Mouse (Mus musculus): ENCODE measurements around the gene Isoc2a. TPM values are rescaled to one million over a fixed set of nuclear protein-coding genes. Genes with fewer than 3 reads are reported as not detected.
A peak's percentile ranks its signal among the peaks of the same experiment; 100 is the strongest.

Gene Isoc2a
- polyA plus RNA-seq, 1 experiment from 2014 or later: 0.53 TPM

DNA sequence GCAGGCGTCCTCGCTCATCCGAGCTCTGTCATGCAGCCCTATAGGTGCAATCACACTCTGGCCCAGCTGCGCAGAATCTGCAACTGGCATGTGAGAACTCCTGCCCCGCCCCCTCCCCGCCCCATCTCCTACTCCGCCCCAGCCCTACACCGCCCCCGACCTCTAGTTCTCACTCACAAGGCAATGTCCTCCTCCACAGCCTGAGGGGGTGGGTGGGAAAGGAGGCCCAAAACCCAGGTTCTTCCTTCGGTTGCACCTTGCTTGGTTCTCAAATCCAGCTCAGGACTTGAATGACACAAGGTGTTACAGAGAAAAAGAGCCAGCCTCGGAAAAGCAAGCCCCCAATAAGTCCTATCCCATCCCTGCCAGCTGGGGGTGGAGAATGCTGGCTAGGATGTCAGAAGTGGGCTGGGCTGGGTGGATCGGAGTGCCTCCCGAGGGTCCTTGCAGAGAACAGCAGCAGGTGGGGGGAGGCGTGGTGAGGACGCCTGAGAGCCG, 34.3 kb upstream of the Isoc2a start:
- WGBS: 2% methylated on average over 16 of the region's 16 CpGs
- Histone ChIP-seq H3K27ac (ENCODE audit: low read length) (no peak overlapping the region), H3K9me3 (ENCODE audit: low read length) (no peaks in the 10 kb centered on the region), H3K4me3 (ENCODE audit: low read depth, low read length) (no peak overlapping the region), H3K4me2 (replicated peaks; ENCODE audit: low read depth, low read length) (0 out of 2 replicates have a peak overlapping the region, but pooled peaks have one; percentile 19), H3K9ac (replicated peaks; ENCODE audit: low read depth) (no peak overlapping the region), H3K27me3 (replicated peaks; ENCODE audit: insufficient read depth, low read length) (peaks cover 16% of the 10 kb centered on the region), H3K36me3 (ENCODE audit: insufficient read depth, low read length) (no peaks in the 10 kb centered on the region), H3K4me1 (ENCODE audit: insufficient read depth, low read depth, low read length) (0 out of 2 replicates have a peak, but pooled peaks cover 2% of the 10 kb centered on the region)
- ATAC-seq: peak; percentile 39; the same call in 1 of the 2 replicates
- peak; percentile 24 for DNase-seq (ENCODE audit: low spot score)
- TF ChIP-seq CTCF (IDR thresholded peaks at IDR 0.05): no peak
- no peak for TF ChIP-seq EP300 (IDR thresholded peaks at IDR 0.05)

GRCm38 (mm10) chr7:4843604-4844244, 33.2 kb upstream of the Isoc2a start:
- no peak for ATAC-seq
- Histone ChIP-seq H3K27me3 (replicated peaks; ENCODE audit: insufficient read depth, low read length) (peaks cover 16% of the 10 kb centered on the region), H3K4me3 (ENCODE audit: low read depth, low read length) (peak overlapping the region; percentile 21), H3K9me3 (ENCODE audit: low read length) (no peaks in the 10 kb centered on the region), H3K27ac (ENCODE audit: low read length) (no peak overlapping the region), H3K4me2 (replicated peaks; ENCODE audit: low read depth, low read length) (peak overlapping the region; percentile 58), H3K4me1 (ENCODE audit: insufficient read depth, low read depth, low read length) (0 out of 2 replicates have a peak, but pooled peaks cover 2% of the 10 kb centered on the region), H3K9ac (replicated peaks; ENCODE audit: low read depth) (no peak overlapping the region), H3K36me3 (ENCODE audit: insufficient read depth, low read length) (no peaks in the 10 kb centered on the region)
- under 1% methylated on average over 32 of the region's 34 CpGs for WGBS
- TF ChIP-seq CTCF (IDR thresholded peaks at IDR 0.05): no peak
- TF ChIP-seq EP300 (IDR thresholded peaks at IDR 0.05): no peak
- DNase-seq (ENCODE audit: low spot score): peak; percentile 14

DNA sequence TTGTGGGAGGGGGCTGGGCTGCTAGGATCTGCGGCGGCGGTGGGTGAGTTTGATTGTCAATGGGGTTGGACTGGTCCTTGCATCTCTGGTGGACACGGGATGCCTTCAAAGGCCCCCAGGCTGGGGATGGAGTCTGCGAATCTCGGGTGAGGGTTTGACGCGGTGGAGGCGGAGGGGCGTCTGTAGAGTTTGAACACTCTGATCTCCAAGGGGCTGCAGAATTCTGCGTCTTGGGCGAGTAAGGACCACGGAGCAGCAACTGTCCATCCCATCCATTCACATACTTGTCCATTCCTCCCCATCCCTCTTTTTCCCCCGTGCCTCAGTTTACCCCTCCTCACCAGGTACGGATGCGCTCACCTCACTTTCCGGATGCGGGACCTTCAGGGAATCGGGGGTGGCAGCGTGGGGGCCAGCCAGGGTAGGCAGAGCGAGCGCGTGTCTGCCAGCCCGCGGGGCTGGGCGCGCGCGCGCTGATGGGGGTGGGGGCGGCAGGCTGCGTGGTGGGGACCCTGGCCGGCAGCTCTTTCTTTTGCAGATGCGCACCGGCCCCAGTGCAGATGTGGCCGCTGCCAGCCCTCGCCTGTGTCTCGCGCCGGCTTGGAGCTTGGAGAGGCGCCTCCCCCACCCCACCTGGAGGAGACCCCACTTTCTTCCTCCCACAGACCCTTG, 32.6 kb upstream of the Isoc2a start, which contains the start of gene Shisa7:
Gene Shisa7 (minus strand): TSS at position 452 of the 672 bp plus-strand sequence.
- Histone ChIP-seq H3K4me1 (ENCODE audit: insufficient read depth, low read depth, low read length) (0 out of 2 replicates have a peak, but pooled peaks cover 2% of the 10 kb centered on the region), H3K27me3 (replicated peaks; ENCODE audit: insufficient read depth, low read length) (peaks cover 16% of the 10 kb centered on the region), H3K27ac (ENCODE audit: low read length) (no peak within 1 kb of the TSS), H3K9ac (replicated peaks; ENCODE audit: low read depth) (no peak within 1 kb of the TSS), H3K4me2 (replicated peaks; ENCODE audit: low read depth, low read length) (peak within 1 kb of the TSS; percentile 58), H3K36me3 (ENCODE audit: insufficient read depth, low read length) (no peaks in the 10 kb centered on the region), H3K9me3 (ENCODE audit: low read length) (no peaks in the 10 kb centered on the region), H3K4me3 (ENCODE audit: low read depth, low read length) (peak within 1 kb of the TSS; percentile 21)
- WGBS: under 1% methylated on average over 20 of the region's 41 CpGs
- ATAC-seq (peak; percentile 24), DNase-seq (ENCODE audit: low spot score) (no peak)
- no peak for TF ChIP-seq CTCF (IDR thresholded peaks at IDR 0.05)
- TF ChIP-seq EP300 (IDR thresholded peaks at IDR 0.05): no peak

GRCm38 (mm10) chr7:4844917-4845309, 32.0 kb upstream of the Isoc2a start:
- Histone ChIP-seq H3K4me2 (replicated peaks; ENCODE audit: low read depth, low read length) (peak overlapping the region; percentile 58), H3K4me1 (ENCODE audit: insufficient read depth, low read depth, low read length) (0 out of 2 replicates have a peak, but pooled peaks cover 2% of the 10 kb centered on the region), H3K36me3 (ENCODE audit: insufficient read depth, low read length) (no peaks in the 10 kb centered on the region), H3K4me3 (ENCODE audit: low read depth, low read length) (peak overlapping the region; percentile 21), H3K27me3 (replicated peaks; ENCODE audit: insufficient read depth, low read length) (peaks cover 16% of the 10 kb centered on the region), H3K27ac (ENCODE audit: low read length) (no peak overlapping the region), H3K9ac (replicated peaks; ENCODE audit: low read depth) (no peak overlapping the region), H3K9me3 (ENCODE audit: low read length) (no peaks in the 10 kb centered on the region)
- WGBS: under 1% methylated on average over 13 of the region's 13 CpGs
- TF ChIP-seq EP300 (IDR thresholded peaks at IDR 0.05) (no peak), CTCF (IDR thresholded peaks at IDR 0.05) (no peak)
- ATAC-seq (peak; percentile 89), DNase-seq (ENCODE audit: low spot score) (peak; percentile 89)

- H3K4me3 ChIP-seq (ENCODE audit: low read depth, low read length): no peak overlapping the region
- DNase-seq (ENCODE audit: low spot score) (no peak), ATAC-seq (no peak)
- H3K27ac ChIP-seq (ENCODE audit: low read length): no peak overlapping the region
- H3K4me2 ChIP-seq (replicated peaks; ENCODE audit: low read depth, low read length): no peak overlapping the region
- H3K27me3 ChIP-seq (replicated peaks; ENCODE audit: insufficient read depth, low read length): peaks cover 8% of the 10 kb centered on the region
- H3K9ac ChIP-seq (replicated peaks; ENCODE audit: low read depth): no peak overlapping the region
- H3K9me3 ChIP-seq (ENCODE audit: low read length): no peaks in the 10 kb centered on the region
- H3K4me1 ChIP-seq (ENCODE audit: insufficient read depth, low read depth, low read length): 0 out of 2 replicates have a peak, but pooled peaks cover 2% of the 10 kb centered on the region
- 51% methylated on average over 9 of the region's 9 CpGs for WGBS
- TF ChIP-seq EP300 (IDR thresholded peaks at IDR 0.05) (no peak), CTCF (IDR thresholded peaks at IDR 0.05) (no peak)
- no peaks in the 10 kb centered on the region for H3K36me3 ChIP-seq (ENCODE audit: insufficient read depth, low read length)
These were observed 27.6 kb upstream of the Isoc2a start for GRCm38 (mm10) chr7:4849372-4849771.

DNA sequence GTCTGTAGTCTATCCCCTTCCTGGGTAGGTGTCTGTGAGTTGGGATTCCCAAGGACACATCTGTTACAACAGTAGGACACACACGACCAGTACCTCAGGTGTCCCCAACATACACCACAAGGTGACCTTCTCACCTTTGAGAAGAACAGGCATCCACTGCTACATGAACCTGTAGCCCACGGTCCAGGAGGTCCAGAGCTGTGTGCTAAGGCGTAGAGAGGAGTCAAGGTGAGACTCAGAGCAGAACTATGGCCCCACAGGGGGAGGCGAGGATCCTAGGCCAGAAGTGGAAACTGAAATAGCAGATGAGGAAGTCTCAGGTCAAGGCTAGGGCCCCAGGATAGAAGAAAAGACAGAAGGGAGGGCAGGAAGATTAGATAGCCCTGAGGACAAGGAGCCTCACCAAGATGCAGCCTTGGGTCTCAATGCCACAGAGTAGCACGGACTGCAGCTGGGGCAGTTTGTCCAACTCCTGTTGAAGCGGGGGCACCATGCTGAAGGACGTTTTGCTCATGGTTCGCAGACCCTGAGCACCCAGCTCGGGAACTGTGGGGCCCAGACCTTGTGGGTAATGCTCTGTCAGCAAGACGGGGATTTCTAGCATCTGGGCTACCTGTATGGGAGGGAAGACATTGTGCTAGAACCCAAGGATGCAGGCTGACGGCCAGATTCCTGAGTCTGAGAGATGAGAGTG, 26.2 kb upstream of the Isoc2a start:
- no peak overlapping the region for H3K4me2 ChIP-seq (replicated peaks; ENCODE audit: low read depth, low read length)
- ATAC-seq (no peak), DNase-seq (ENCODE audit: low spot score) (no peak)
- no peak for TF ChIP-seq EP300 (IDR thresholded peaks at IDR 0.05)
- TF ChIP-seq CTCF (IDR thresholded peaks at IDR 0.05): no peak
- WGBS: 73% methylated on average over 11 of the region's 11 CpGs
- 0 out of 2 replicates have a peak, but pooled peaks cover under 1% of the 10 kb centered on the region for H3K27me3 ChIP-seq (replicated peaks; ENCODE audit: insufficient read depth, low read length)
- no peaks in the 10 kb centered on the region for H3K36me3 ChIP-seq (ENCODE audit: insufficient read depth, low read length)
- no peaks in the 10 kb centered on the region for H3K4me1 ChIP-seq (ENCODE audit: insufficient read depth, low read depth, low read length)
- H3K27ac ChIP-seq (ENCODE audit: low read length): no peak overlapping the region
- no peak overlapping the region for H3K9ac ChIP-seq (replicated peaks; ENCODE audit: low read depth)
- H3K9me3 ChIP-seq (ENCODE audit: low read length): no peaks in the 10 kb centered on the region
- no peak overlapping the region for H3K4me3 ChIP-seq (ENCODE audit: low read depth, low read length)

Measured in lung, postnatal 0 days (tissue).